Mouse (Mus musculus) brain, embryonic 18.5 days (tissue): Measurements from ENCODE around the gene Amigo2.

ENCODE experiments used
- DNase-seq: peaks from one replicate; pipeline ENCODE4 v3.0.0-alpha.2; 2012; ENCODE audit warnings: low read depth, low spot score

The Amigo2 gene

DNA sequence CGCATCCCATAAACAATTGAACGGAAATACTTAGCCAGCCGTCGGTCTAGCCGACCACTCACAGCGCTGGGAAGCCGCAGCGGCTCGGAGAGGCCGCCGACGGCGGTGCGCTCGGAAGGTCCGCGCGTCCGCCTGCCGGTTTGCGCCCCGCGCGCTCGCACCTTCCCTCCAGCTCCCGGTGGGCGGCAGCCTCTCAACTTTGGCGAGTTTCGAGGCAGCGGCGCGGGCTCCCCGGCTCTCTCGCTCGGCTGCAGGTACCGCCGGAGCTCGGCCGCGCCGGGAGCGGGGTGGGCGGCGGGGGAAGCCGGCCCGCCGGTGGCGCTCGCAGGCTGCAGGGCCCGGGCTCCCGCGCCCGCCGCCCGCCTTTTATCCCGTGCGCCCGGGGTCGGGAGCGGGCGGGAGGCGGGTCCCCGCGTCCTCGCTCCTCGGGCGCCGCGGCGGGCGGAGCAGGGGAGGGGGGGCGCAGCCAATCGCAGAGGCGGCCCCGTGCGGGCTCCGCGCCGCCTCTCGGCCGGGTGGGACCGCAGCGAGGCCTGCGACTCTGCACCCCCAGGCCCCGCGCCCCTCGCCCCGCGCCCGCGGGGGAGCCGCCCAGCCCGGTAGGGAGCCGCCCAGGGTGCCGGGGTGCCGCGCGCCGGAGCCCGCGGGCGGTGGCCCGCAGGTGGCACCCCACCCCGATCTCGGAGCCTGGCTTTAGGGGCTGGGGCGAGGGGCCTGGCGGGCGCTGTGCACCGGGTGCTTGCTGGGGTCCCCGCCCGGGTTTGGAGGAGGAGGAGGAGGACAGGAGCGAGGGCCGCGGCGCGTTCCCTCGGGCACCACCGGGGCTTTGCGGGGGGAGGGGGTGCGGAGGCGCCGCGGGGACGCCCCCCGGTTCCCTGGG, at the start of gene Amigo2, which contains the start of gene Pced1b:
Gene Amigo2, minus strand, starts transcription at position 377 of the 880 bp plus-strand sequence.
Gene Pced1b, plus strand, starts transcription at position 197 of the 880 bp plus-strand sequence.
- peak; percentile 34 for DNase-seq

- no peak for DNase-seq
Observed at GRCm38 (mm10) chr15:97291291-97292050, 44.4 kb upstream of the Amigo2 start.

DNA sequence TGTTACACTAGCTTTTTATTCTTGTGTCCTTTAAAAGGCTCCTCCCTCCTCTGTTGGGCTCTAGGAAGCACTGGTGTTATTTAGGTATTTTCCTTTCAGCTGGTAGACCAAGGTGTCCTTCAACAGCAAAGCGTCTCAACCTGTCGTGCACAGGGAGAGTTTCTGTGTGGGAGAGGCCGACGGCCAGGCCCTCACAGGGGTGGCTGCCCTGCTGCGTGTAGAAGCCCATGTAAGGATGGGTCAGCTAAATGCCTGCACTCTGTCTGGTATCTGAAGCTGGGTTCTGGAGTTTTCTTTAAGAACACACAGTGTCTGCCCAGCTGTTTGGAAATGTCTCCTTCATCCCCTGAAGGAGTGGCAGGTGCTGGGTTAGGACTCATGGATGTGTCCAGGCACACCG, 43.3 kb upstream of the Amigo2 start:
- DNase-seq = no peak

GRCm38 (mm10) chr15:97289176-97289575, 42.1 kb upstream of the Amigo2 start:
- no peak for DNase-seq

- no peak for DNase-seq
Observed at GRCm38 (mm10) chr15:97288690-97289089, 41.6 kb upstream of the Amigo2 start.

- no peak for DNase-seq
Observed at GRCm38 (mm10) chr15:97287436-97288143, 40.5 kb upstream of the Amigo2 start.

DNA sequence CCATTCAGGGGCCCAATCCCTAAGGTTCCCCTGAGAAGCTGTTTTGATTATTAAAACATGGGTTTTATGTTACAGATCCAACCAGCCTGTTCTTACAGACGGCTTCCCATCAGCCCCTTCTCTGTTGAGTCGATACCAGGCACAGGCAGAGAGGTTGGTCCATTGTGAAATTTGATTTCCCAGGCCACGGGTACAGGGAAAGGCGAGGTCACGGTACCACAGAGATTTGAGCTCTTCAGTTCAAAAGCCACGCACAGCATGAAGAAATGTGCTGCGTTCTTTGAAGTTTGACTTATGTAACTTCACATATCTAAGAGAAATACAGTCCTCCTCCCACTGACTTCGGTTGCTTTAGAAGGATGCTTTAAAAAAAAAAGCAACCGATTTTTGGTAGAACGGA, 39.6 kb upstream of the Amigo2 start:
- no peak for DNase-seq

DNA sequence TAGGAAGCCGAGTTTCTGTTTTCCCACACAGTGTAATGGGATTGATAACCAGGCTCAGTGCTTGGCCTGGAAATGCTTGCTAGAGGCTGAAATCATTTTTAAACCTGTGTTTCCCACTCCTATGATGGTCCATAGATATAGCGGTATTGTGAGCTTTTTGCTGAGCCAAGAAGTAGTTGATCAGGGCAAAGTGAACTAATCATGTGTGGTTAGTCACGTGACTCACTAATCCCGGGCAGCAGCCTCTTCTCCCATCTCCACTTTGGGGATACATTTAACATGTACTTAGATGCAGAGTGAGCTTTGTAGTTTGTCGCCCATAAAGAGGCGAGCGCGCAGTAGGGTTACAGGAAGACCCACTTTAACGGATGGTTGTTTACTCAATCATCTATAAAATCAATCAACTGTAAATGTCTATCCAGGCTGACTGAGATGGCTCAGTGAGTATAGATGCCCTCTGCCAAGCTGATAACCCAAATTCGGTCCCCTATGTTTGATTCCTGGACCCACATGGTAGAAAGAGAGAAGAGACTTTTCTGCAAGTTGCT, 38.7 kb upstream of the Amigo2 start:
- DNase-seq = no peak

GRCm38 (mm10) chr15:97284201-97284600, 37.1 kb upstream of the Amigo2 start:
- no peak for DNase-seq

GRCm38 (mm10) chr15:97282572-97282881, 35.4 kb upstream of the Amigo2 start:
- DNase-seq = no peak

DNA sequence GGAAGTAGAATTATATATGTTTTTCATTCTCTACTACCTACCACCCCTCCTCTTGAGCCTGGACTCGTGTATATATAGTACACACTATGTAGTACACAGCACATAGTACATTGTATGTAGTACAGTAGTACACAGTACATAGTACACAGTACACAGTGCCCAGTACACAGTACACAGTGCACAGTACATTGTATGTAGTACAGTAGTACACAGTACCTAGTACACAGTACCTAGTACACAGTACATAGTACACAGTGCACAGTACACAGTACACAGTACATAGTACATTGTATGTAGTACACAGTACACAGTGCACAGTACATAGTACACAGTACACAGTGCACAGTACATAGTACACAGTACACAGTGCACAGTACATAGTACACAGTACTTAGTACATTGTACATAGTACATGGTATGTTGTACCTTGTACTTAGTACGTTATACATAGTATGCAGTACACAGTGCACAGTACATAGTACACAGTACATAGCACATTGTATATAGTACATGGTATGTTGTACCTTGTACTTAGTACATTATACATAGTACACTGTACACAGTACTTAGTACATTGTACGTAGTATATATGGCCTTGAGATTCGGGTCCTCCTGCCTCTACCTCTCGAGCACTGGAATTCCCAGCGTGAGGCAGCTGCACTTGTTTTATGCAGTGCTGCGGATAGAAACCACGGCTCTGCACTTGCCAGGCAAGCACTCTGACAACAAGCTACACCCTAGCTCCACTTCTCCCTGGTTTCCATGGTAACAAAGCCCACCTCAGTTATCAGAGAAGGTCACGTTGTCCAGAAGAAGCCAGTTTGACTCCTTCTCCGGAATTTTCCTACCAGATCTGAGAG, 34.9 kb upstream of the Amigo2 start:
- DNase-seq = no peak

GRCm38 (mm10) chr15:97280776-97281175, 33.7 kb upstream of the Amigo2 start:
- no peak for DNase-seq

DNA sequence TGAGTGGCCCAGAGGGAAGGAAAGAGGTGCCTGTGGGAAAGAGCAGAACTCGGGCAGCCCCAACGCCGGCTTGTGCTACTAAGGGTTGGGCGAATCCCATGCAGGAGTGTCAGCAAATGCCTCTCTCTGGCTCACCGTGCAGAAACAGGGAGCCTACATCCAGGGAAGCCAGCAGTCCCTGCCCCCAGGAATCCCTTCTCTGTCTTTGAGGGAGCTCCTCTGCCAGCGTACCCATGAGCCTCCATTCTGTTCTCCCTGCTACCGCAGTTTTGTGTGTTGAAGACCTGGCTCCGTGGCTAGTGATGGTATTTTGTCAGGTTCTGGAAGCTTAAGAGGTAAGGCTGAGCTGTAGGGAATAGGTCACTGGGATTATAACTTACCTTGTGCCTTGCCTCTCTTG, 33.0 kb upstream of the Amigo2 start:
- DNase-seq = no peak

DNA sequence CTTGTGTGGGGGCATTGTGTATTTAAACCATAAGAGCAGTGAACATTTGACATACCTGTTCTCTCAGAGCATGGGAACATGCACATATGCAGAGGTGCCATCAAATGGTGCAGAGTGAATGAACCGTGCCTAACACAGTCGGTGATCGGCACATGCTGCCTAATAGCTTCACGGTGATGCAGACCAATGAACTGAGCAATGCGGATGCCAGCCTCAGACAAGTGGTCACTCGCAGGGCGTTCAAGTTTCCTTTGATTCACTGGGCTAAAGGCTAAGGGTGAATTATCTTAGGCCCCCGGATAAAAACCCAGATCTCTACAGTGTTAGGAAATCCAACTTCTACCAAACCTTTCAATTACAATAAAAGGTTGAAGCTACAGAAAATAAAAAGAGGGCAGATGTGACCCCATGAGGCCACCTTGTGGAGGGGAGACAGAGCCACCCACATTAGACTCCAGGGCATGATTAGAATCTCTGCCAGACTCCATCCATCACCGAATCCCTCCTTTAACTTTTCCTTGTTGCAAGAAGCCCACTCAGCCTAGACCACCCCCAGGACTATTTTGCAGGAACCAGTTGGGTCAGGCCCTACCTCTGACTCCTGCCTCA, 31.4 kb upstream of the Amigo2 start:
- no peak for DNase-seq

DNA sequence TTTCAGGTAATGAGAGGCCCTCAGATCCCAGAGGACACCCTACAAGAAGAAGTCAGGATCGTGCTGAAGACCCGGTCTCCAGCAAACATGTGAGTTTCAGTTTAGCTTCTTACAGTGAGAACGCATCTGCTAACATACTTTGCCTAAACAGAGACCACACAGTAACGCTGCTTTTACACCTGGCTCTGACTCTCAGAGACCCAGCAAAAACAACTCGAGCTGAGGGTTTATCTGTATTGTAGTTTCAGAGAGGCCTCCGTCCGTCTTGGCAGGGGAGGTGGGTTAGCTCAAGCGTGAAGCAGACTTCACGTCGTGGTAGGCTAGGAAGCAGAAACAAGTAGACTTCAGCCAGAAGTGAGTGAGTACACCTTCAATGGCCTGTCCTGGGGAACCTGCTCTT, 30.2 kb upstream of the Amigo2 start:
- DNase-seq = no peak

GRCm38 (mm10) chr15:97276660-97277153, 29.6 kb upstream of the Amigo2 start:
- DNase-seq = no peak

GRCm38 (mm10) chr15:97275626-97276395, 28.7 kb upstream of the Amigo2 start:
- DNase-seq = no peak

DNA sequence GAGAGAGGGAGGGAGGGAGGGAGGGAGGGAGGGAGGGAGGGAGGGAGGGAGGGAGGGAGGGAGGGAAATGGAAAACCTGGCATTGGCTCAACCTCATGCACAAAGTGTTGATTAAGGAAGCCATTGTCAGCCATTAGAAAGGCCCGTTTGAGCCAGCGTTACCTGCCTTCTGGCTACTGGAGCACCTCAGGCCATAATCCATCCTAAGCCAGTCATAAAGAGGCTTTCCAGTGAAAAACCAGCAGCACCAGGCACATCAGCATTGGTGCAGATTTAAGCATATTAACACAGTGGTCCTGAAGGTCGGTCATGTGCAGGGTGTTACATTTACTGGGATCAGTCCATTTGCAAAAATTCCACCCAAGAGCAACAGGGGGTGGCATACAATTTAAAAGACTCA, 25.7 kb upstream of the Amigo2 start:
- DNase-seq = no peak

- no peak for DNase-seq
Observed at GRCm38 (mm10) chr15:97271985-97272697, 25.1 kb upstream of the Amigo2 start.
